Mouse (Mus musculus): ENCODE measurements at regions not wholly inside any gene's neighbourhood (a gene's known extent, or its start where the extent isn't known, plus 50 kb on each side); places are given as distances from the start of the nearest gene placed in this dataset.

DNA sequence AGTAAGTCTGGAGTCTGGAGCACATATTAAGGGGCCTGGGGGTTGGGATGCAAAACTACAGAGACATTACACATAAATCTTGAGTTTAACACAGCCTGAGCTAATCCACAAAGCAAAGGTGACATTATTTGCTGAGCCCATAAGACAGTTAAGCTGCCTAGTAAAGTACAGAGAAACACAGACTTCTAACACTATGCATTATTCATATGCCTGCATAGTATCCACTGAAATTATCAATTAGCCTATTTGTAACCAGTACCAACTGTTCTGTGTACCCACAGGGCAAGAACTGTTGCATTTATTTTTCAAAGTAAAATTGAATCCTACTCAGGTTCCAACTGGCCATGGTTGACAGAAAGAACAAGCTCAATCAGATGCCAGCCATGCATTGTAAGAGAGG, 287.4 kb downstream of the Ipo11 start:
- TF ChIP-seq CTCF (conservative IDR thresholded peaks at IDR 0.05; ENCODE audit: low read length) = no peak
- TF ChIP-seq POU5F1 (IDR thresholded peaks at IDR 0.05; ENCODE audit: borderline replicate concordance, low read length) = no peak
- no peak for TF ChIP-seq NANOG (IDR thresholded peaks at IDR 0.05; ENCODE audit: borderline replicate concordance, low read length)
